Mouse (Mus musculus): ENCODE measurements around the gene Eif3d. TPM values are rescaled to one million over a fixed set of nuclear protein-coding genes. Genes with fewer than 3 reads are reported as not detected.
"Not testable (repeated sequence)": the region's sequence is repeated elsewhere in the genome, so short reads cannot be mapped to it uniquely, and the experiment has no call there.

Eif3d gene
- total and polyA plus RNA-seq, 3 experiments: 521 to 738 (median 619) TPM

- TF ChIP-seq NRF1 (IDR thresholded peaks at IDR 0.05; ENCODE audit: insufficient read depth, low read depth, low read length, poor library complexity, severe bottlenecking) (no peak), NELFE (IDR thresholded peaks at IDR 0.05; ENCODE audit: low read depth, low read length) (no peak), POLR2AphosphoS2 (IDR thresholded peaks at IDR 0.05; ENCODE audit: low read length) (no peak), ELF1 (IDR thresholded peaks at IDR 0.05; ENCODE audit: low read depth, low read length) (no peak), GABPA (IDR thresholded peaks at IDR 0.05; ENCODE audit: low read depth, low read length) (no peak), RAD21 (IDR thresholded peaks at IDR 0.05; ENCODE audit: low read depth, low read length) (no peak), CTCF (IDR thresholded peaks at IDR 0.05 in 2 of 3, conservative IDR thresholded peaks at IDR 0.05 in 1 of 3; ENCODE audit: control insufficient read depth in 1 of 3, insufficient read depth in 1 of 3, low read depth in 2 of 3, low read length in 3 of 3, poor library complexity in 1 of 3, severe bottlenecking in 1 of 3) (no peak), TAL1 (IDR thresholded peaks at IDR 0.05; ENCODE audit: low read length) (no peak), KAT2A (conservative IDR thresholded peaks at IDR 0.05; ENCODE audit: low read depth, low read length) (no peak), POLR2A (IDR thresholded peaks at IDR 0.05; ENCODE audit: control insufficient read depth in 1 of 2, insufficient read depth in 1 of 2, low read depth in 1 of 2, low read length in 2 of 2, poor library complexity in 1 of 2) (no peak), SIN3A (IDR thresholded peaks at IDR 0.05; ENCODE audit: low read length) (no peak), MYB (IDR thresholded peaks at IDR 0.05; ENCODE audit: low read depth, low read length) (no peak), UBTF (IDR thresholded peaks at IDR 0.05; ENCODE audit: borderline replicate concordance, insufficient read depth, low read depth, low read length) (no peak), E2F4 (IDR thresholded peaks at IDR 0.05; ENCODE audit: borderline replicate concordance, low read depth, low read length) (no peak), TCF12 (IDR thresholded peaks at IDR 0.05; ENCODE audit: low read depth, low read length) (no peak)
- Histone ChIP-seq H3K79me2 (ENCODE audit: control insufficient read depth, insufficient read depth, low read length, poor library complexity) (no peaks in the 10 kb centered on the region), H3K27ac (ENCODE audit: control insufficient read depth, low read depth, low read length) (no peak overlapping the region), H3K9ac (ENCODE audit: control insufficient read depth, low read depth, low read length, poor library complexity, severe bottlenecking) (no peak overlapping the region), H3K9me3 (replicated peaks; ENCODE audit: insufficient read depth, low read length) (no peaks in the 10 kb centered on the region), H3K4me3 (ENCODE audit: control insufficient read depth in 1 of 2, insufficient read depth in 1 of 2, low read depth in 2 of 2, low read length in 2 of 2) (no peak overlapping the region), H3K36me3 (ENCODE audit: control insufficient read depth in 1 of 2, insufficient read depth in 2 of 2, low read length in 2 of 2) (no peaks in the 10 kb centered on the region), H3K27me3 (ENCODE audit: control insufficient read depth in 1 of 2, insufficient read depth in 2 of 2, low read length in 2 of 2) (0 out of 4 replicates have a peak, but pooled peaks cover 1 to 2% of the 10 kb centered on the region in 2 experiments), H3K4me1 (ENCODE audit: control insufficient read depth in 1 of 2, insufficient read depth in 2 of 2, low read length in 2 of 2) (no peaks in the 10 kb centered on the region)
- no peak for DNase-seq (ENCODE audit: low read depth, low spot score)
These were observed 43.4 kb upstream of the Eif3d start for GRCm38 (mm10) chr15:78014046-78014445.

GRCm38 (mm10) chr15:78008206-78008605 is 37.6 kb upstream of the Eif3d start:
- H3K27me3 ChIP-seq (ENCODE audit: control insufficient read depth in 1 of 2, insufficient read depth in 2 of 2, low read length in 2 of 2); DNase-seq (ENCODE audit: low read depth, low spot score); H3K9ac ChIP-seq (ENCODE audit: control insufficient read depth, low read depth, low read length, poor library complexity, severe bottlenecking); H3K27ac ChIP-seq (ENCODE audit: control insufficient read depth, low read depth, low read length); H3K4me1 ChIP-seq (ENCODE audit: control insufficient read depth in 1 of 2, insufficient read depth in 2 of 2, low read length in 2 of 2); H3K4me3 ChIP-seq (ENCODE audit: control insufficient read depth in 1 of 2, insufficient read depth in 1 of 2, low read depth in 2 of 2, low read length in 2 of 2); H3K36me3 ChIP-seq (ENCODE audit: control insufficient read depth in 1 of 2, insufficient read depth in 2 of 2, low read length in 2 of 2); H3K79me2 ChIP-seq (ENCODE audit: control insufficient read depth, insufficient read depth, low read length, poor library complexity); H3K9me3 ChIP-seq (replicated peaks; ENCODE audit: insufficient read depth, low read length): not testable (repeated sequence)

- Histone ChIP-seq H3K9ac (ENCODE audit: control insufficient read depth, low read depth, low read length, poor library complexity, severe bottlenecking) (no peak overlapping the region), H3K27ac (ENCODE audit: control insufficient read depth, low read depth, low read length) (no peak overlapping the region), H3K4me3 (ENCODE audit: control insufficient read depth in 1 of 2, insufficient read depth in 1 of 2, low read depth in 2 of 2, low read length in 2 of 2) (no peak overlapping the region), H3K79me2 (ENCODE audit: control insufficient read depth, insufficient read depth, low read length, poor library complexity) (no peaks in the 10 kb centered on the region), H3K4me1 (ENCODE audit: control insufficient read depth in 1 of 2, insufficient read depth in 2 of 2, low read length in 2 of 2) (peaks cover 0 to 7% of the 10 kb centered on the region in 2 experiments; a peak in 2 of 4 replicates), H3K27me3 (ENCODE audit: control insufficient read depth in 1 of 2, insufficient read depth in 2 of 2, low read length in 2 of 2) (peaks cover 7 to 10% of the 10 kb centered on the region in 2 experiments; a peak in 3 of 4 replicates), H3K9me3 (replicated peaks; ENCODE audit: insufficient read depth, low read length) (no peaks in the 10 kb centered on the region), H3K36me3 (ENCODE audit: control insufficient read depth in 1 of 2, insufficient read depth in 2 of 2, low read length in 2 of 2) (no peaks in the 10 kb centered on the region)
- TF ChIP-seq ELF1 (IDR thresholded peaks at IDR 0.05; ENCODE audit: low read depth, low read length): peak; percentile 77
- TF ChIP-seq JUND (IDR thresholded peaks at IDR 0.05; ENCODE audit: low read depth, low read length): no peak
- no peak for TF ChIP-seq ZNF384 (IDR thresholded peaks at IDR 0.05; ENCODE audit: low read depth, low read length)
- peak; percentile 74 for TF ChIP-seq GATA1 (IDR thresholded peaks at IDR 0.05; ENCODE audit: low read depth, low read length)
- 0 out of 2 replicates have a peak, but pooled peaks have one; percentile 13 for TF ChIP-seq TCF12 (IDR thresholded peaks at IDR 0.05; ENCODE audit: low read depth, low read length)
- TF ChIP-seq MEF2A (IDR thresholded peaks at IDR 0.05; ENCODE audit: extremely low read depth, insufficient replicate concordance, low read depth, low read length, poor library complexity, severe bottlenecking): no peak
- TF ChIP-seq HCFC1 (IDR thresholded peaks at IDR 0.05; ENCODE audit: low read depth, low read length): peak; percentile 80
- 0 out of 4 replicates have a peak, but pooled peaks of 1 of the 2 experiments have one; percentile 35 for TF ChIP-seq POLR2A (IDR thresholded peaks at IDR 0.05; ENCODE audit: control insufficient read depth in 1 of 2, insufficient read depth in 1 of 2, low read depth in 1 of 2, low read length in 2 of 2, poor library complexity in 1 of 2)
- no peak for TF ChIP-seq MYC (IDR thresholded peaks at IDR 0.05; ENCODE audit: low read depth, low read length)
- peak; percentile 94 for DNase-seq (ENCODE audit: low read depth, low spot score)
These were observed 33.3 kb upstream of the Eif3d start for GRCm38 (mm10) chr15:78003929-78004328.

All from MEL (cell line).